Mouse (Mus musculus) urinary bladder, postnatal 10 days (tissue): Measurements from ENCODE around the gene Senp3.
"Not testable (repeated sequence)": the region's sequence is repeated elsewhere in the genome, so short reads cannot be mapped to it uniquely, and the experiment has no call there.

ENCODE experiments used
- DNase-seq: peaks from one replicate; pipeline ENCODE4 v3.0.0; 2022; ENCODE audit warnings: low spot score

Gene Senp3

GRCm38 (mm10) chr11:69681314-69682208, at the start of gene Senp3:
Senp3 (minus strand) TSS chr11:69682084.
- peak; percentile 88 for DNase-seq

GRCm38 (mm10) chr11:69731408-69731807, 49.5 kb upstream of the Senp3 start:
- DNase-seq = not testable (repeated sequence)

GRCm38 (mm10) chr11:69729063-69729462, 47.2 kb upstream of the Senp3 start:
- DNase-seq = no peak

GRCm38 (mm10) chr11:69725951-69726350, 44.1 kb upstream of the Senp3 start:
- DNase-seq = no peak

- no peak for DNase-seq
Measured at GRCm38 (mm10) chr11:69723074-69723473, 41.2 kb upstream of the Senp3 start.

- DNase-seq = no peak
Measured at GRCm38 (mm10) chr11:69720852-69721251, 39.0 kb upstream of the Senp3 start.

- no peak for DNase-seq
Measured at GRCm38 (mm10) chr11:69719423-69719822, 37.5 kb upstream of the Senp3 start.

- no peak for DNase-seq
Measured at GRCm38 (mm10) chr11:69718661-69719060, 36.8 kb upstream of the Senp3 start.

GRCm38 (mm10) chr11:69716953-69717352, 35.1 kb upstream of the Senp3 start:
- DNase-seq = no peak

- no peak for DNase-seq
Measured at GRCm38 (mm10) chr11:69715929-69716328, 34.0 kb upstream of the Senp3 start.

- DNase-seq = no peak
Measured at GRCm38 (mm10) chr11:69715482-69715881, 33.6 kb upstream of the Senp3 start.

GRCm38 (mm10) chr11:69714636-69715329, 32.9 kb upstream of the Senp3 start:
- no peak for DNase-seq

- no peak for DNase-seq
Measured at GRCm38 (mm10) chr11:69712954-69713672, 31.2 kb upstream of the Senp3 start.

GRCm38 (mm10) chr11:69711082-69711481, 29.2 kb upstream of the Senp3 start:
- no peak for DNase-seq

- no peak for DNase-seq
Measured at GRCm38 (mm10) chr11:69710470-69710869, 28.6 kb upstream of the Senp3 start.

- DNase-seq = no peak
Measured at GRCm38 (mm10) chr11:69709554-69710446, 27.9 kb upstream of the Senp3 start.

GRCm38 (mm10) chr11:69708614-69709265, 26.9 kb upstream of the Senp3 start:
- DNase-seq = no peak

- DNase-seq = no peak
Measured at GRCm38 (mm10) chr11:69707873-69708381, 26.0 kb upstream of the Senp3 start.

GRCm38 (mm10) chr11:69707480-69707847, 25.6 kb upstream of the Senp3 start:
- no peak for DNase-seq

- no peak for DNase-seq
Measured at GRCm38 (mm10) chr11:69706775-69707479, 25.0 kb upstream of the Senp3 start.
